Mouse (Mus musculus) cerebellum, adult 2 months (tissue): ENCODE measurements at regions not wholly inside any gene's neighbourhood (a gene's known extent, or its start where the extent isn't known, plus 50 kb on each side); places are given as distances from the start of the nearest gene placed in this dataset.

Experiments
- DNase-seq, 2 experiments: peaks; one replicate each; pipeline ENCODE4 v3.0.0; 2021
- H3K27ac ChIP-seq: fragments of 200-500 bp; 2 replicates; pipeline ENCODE4 v1.5.1; 2012; ENCODE audit warnings: low read length, control low read depth, inconsistent platforms; ENCODE audit not compliant: insufficient read depth
- H3K27me3 ChIP-seq: fragments of 200-500 bp; 2 replicates; pipeline ENCODE4 v1.6.1; 2012; ENCODE audit warnings: inconsistent platforms, mild to moderate bottlenecking, low read length, moderate library complexity; ENCODE audit not compliant: control insufficient read depth, insufficient read depth
- H3K4me1 ChIP-seq: fragments of 200-500 bp; 2 replicates; pipeline ENCODE4 v1.6.1; 2011; ENCODE audit warnings: low read length; ENCODE audit not compliant: control insufficient read depth, insufficient read depth
- H3K4me3 ChIP-seq: fragments of 200-500 bp; replicated peaks from 2 replicates; pipeline ENCODE3; 2011; ENCODE audit warnings: mild to moderate bottlenecking, low read depth, low read length, control low read depth; ENCODE audit not compliant: insufficient read depth
- CTCF ChIP-seq: fragments of 200-500 bp; IDR thresholded peaks from 2 replicates; pipeline ENCODE4 v1.5.1; 2011; ENCODE audit warnings: low read depth, mild to moderate bottlenecking, control low read depth, low read length, moderate library complexity, borderline replicate concordance; ENCODE audit not compliant: insufficient read depth
- POLR2A ChIP-seq: fragments of 200-500 bp; IDR thresholded peaks from 2 replicates; pipeline ENCODE4 v1.6.1; 2011; ENCODE audit warnings: low read length, control low read depth, borderline replicate concordance; ENCODE audit not compliant: insufficient read depth
- WGBS: fragments of 180-500 bp; shearing (Covaris S2); methylation state at CpG from one replicate; pipeline ENCODE4 v1.1.7; 2018; 5-methylcytosine and 5-hydroxymethylcytosine counted together

DNA sequence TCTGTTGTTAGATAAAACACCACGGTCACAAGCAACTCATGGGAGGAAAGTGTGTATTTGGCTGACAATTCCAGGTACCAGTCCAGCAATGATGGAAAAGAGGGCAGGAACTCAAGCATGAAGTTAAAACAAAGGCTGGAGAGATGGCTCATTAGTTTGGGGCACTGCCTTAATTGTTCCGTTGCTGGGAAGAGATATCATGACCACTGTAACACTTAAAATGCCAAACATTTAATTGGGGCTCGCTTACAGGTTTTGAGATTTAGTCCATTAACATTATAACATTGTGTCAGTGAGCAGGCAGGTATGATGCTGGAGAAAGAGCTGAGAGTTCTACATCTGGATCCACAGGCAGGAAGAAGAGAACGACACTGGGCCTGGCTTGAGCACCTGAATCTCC lies 782.0 kb upstream of the Celf2 start:
- DNase-seq, result no peak
- no peak overlapping the region for H3K4me3 ChIP-seq
- WGBS, result 85% methylated on average over 4 of the region's 4 CpGs
- no peaks in the 10 kb centered on the region for H3K27me3 ChIP-seq
- no peaks in the 10 kb centered on the region for H3K4me1 ChIP-seq
- TF ChIP-seq POLR2A, result no peak
- TF ChIP-seq CTCF, result no peak
- H3K27ac ChIP-seq, result no peak overlapping the region

DNA sequence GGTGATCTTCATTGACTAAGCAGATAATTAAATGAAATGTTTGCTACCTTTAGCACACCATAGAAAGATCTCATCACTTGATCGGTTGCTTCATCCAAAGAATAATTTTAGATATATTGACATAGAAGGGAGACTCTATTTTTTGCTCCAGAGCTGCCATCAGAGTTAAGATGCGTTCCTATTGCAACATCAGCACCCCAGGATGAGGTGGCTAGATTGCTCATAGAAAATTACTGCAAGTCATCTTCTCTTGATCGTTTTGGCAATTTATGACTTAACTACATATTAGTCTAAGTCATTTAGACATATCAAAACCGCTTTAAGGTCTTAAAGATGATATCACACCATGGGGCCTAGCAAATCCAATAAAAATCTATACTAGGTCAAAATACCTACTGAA lies 778.0 kb upstream of the Celf2 start:
- no peaks in the 10 kb centered on the region for H3K4me1 ChIP-seq
- H3K27ac ChIP-seq, result no peak overlapping the region
- DNase-seq, result no peak
- H3K27me3 ChIP-seq, result no peaks in the 10 kb centered on the region
- no peak overlapping the region for H3K4me3 ChIP-seq
- TF ChIP-seq POLR2A, result no peak
- TF ChIP-seq CTCF, result no peak
- WGBS, result 93% methylated on average over 4 of the region's 4 CpGs

DNA sequence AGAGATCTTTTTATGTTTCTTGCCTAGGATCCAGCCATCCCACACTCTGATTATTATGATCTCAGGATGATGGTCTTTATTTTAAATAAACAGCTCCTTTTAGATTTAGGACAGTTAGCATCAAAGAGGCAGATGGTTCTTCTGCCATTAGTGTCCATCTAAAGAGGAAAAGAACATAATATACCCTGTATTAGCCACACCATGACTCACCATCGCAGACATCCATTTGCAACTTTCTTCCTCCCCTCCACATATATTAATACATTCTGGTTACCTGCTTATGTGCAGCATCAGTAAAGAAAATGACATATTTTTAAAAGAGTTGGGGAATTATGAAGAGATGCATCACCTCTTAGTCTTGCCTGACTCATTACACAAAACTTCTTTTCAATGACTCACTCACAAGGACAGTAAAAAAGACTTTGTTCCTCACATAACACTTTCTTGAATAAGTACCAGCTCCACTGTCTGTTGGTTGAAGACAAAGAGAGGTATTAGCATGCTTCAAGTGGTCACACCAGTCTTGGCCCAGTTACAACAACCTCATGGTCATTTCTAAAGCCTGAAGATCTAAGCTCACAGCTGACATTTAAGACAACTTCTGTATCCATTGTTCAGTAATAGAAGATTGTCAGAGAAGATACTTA lies 766.9 kb upstream of the Celf2 start:
- Histone ChIP-seq H3K27ac (no peak overlapping the region), H3K4me1 (no peaks in the 10 kb centered on the region), H3K27me3 (no peaks in the 10 kb centered on the region), H3K4me3 (no peak overlapping the region)
- DNase-seq, result no peak
- 98% methylated on average over 1 of the region's 1 CpGs for WGBS
- TF ChIP-seq POLR2A (no peak), CTCF (no peak)
